Mouse (Mus musculus) olfactory bulb, adult 2 months (tissue): ENCODE results near the gene Atl3. TPM values are rescaled to one million over a fixed set of nuclear protein-coding genes. Genes with fewer than 3 reads are reported as not detected.

Source experiments
- H3K27ac ChIP-seq: fragments of 200-500 bp; 2 replicates; pipeline ENCODE4 v1.5.1; 2012; ENCODE audit warnings: low read depth, low read length; ENCODE audit not compliant: insufficient read depth
- H3K4me1 ChIP-seq: fragments of 200-500 bp; 2 replicates; pipeline ENCODE4 v1.6.1; 2012; ENCODE audit warnings: low read length; ENCODE audit not compliant: control insufficient read depth, insufficient read depth
- H3K4me3 ChIP-seq: fragments of 200-500 bp; 2 replicates; pipeline ENCODE4 v1.5.1; 2012; ENCODE audit warnings: mild to moderate bottlenecking, low read depth, low read length, moderate library complexity; ENCODE audit not compliant: insufficient read depth
- CTCF ChIP-seq: fragments of 200-500 bp; IDR thresholded peaks from 2 replicates; pipeline ENCODE4 v1.5.1; 2012; ENCODE audit warnings: low read depth, mild to moderate bottlenecking, low read length, moderate library complexity; ENCODE audit not compliant: insufficient read depth
- POLR2A ChIP-seq: fragments of 200-500 bp; IDR thresholded peaks from 2 replicates; pipeline ENCODE4 v1.6.1; 2012; ENCODE audit warnings: mild to moderate bottlenecking, low read depth, low read length, moderate library complexity; ENCODE audit not compliant: insufficient read depth
- WGBS: fragments of 180-500 bp; shearing (Covaris S2); methylation state at CpG from one replicate; pipeline ENCODE4 v1.1.7; 2018; 5-methylcytosine and 5-hydroxymethylcytosine counted together
- polyA plus RNA-seq: library from polyadenylated mRNA; stranded (reverse); fragments of >200 nt; gene quantifications from 2 replicates; pipeline ENCODE4 v1.2.4, GENCODE M21; 2012; ENCODE audit warnings: low replicate concordance; ENCODE audit not compliant: missing spikeins, insufficient read depth, insufficient read length

The Atl3 gene
- polyA plus RNA-seq, 1 experiment = not detected

- Histone ChIP-seq H3K27ac (peak overlapping the region; percentile 53; the same call in 1 of the 2 replicates), H3K4me1 (peaks cover 2% of the 10 kb centered on the region; the same call in 1 of the 2 replicates), H3K4me3 (peak overlapping the region; percentile 100)
- TF ChIP-seq CTCF (no peak), POLR2A (no peak)
- 2% methylated on average over 12 of the region's 12 CpGs for WGBS
These were observed 12.1 kb upstream of the Atl3 start for GRCm38 (mm10) chr19:7481541-7482265.

- peaks cover 2% of the 10 kb centered on the region; the same call in 1 of the 2 replicates for H3K4me1 ChIP-seq
- TF ChIP-seq CTCF = no peak
- TF ChIP-seq POLR2A = no peak
- peak overlapping the region; percentile 94 for H3K27ac ChIP-seq
- H3K4me3 ChIP-seq = peak overlapping the region; percentile 100
- 0% methylated on average over 7 of the region's 7 CpGs for WGBS
These were observed 11.6 kb upstream of the Atl3 start for GRCm38 (mm10) chr19:7482266-7482598.

GRCm38 (mm10) chr19:7482599-7483511 is 11.0 kb upstream of the Atl3 start, which contains the start of gene Rtn3:
Rtn3 (minus strand) TSS chr19:7483281.
- H3K27ac ChIP-seq = peak within 1 kb of the TSS; percentile 94
- H3K4me3 ChIP-seq = peak within 1 kb of the TSS; percentile 100
- peak; percentile 96 for TF ChIP-seq POLR2A
- no peak for TF ChIP-seq CTCF
- WGBS = under 1% methylated on average over 80 of the region's 80 CpGs
- peaks cover 2% of the 10 kb centered on the region; the same call in 1 of the 2 replicates for H3K4me1 ChIP-seq

- peak overlapping the region; percentile 80 for H3K27ac ChIP-seq
- WGBS = 0% methylated on average over 6 of the region's 6 CpGs
These were observed 10.3 kb upstream of the Atl3 start for GRCm38 (mm10) chr19:7483512-7483882.

GRCm38 (mm10) chr19:7484076-7484475 is 9.8 kb upstream of the Atl3 start:
- H3K4me1 ChIP-seq = peaks cover 2% of the 10 kb centered on the region; the same call in 1 of the 2 replicates
- no peak overlapping the region for H3K4me3 ChIP-seq
- H3K27ac ChIP-seq = peak overlapping the region; percentile 73
- 28% methylated on average over 5 of the region's 5 CpGs for WGBS
- no peak for TF ChIP-seq CTCF
- no peak for TF ChIP-seq POLR2A

More at GRCm38 (mm10) chr19:7483512-7483882, 10.3 kb upstream of the Atl3 start:
- Histone ChIP-seq H3K4me1 (peaks cover 2% of the 10 kb centered on the region; the same call in 1 of the 2 replicates), H3K4me3 (peak overlapping the region; percentile 24; the same call in 1 of the 2 replicates)
- no peak for TF ChIP-seq POLR2A
- TF ChIP-seq CTCF = no peak

GRCm38 (mm10) chr19:7487680-7488079 is 6.2 kb upstream of the Atl3 start:
- Histone ChIP-seq H3K4me3 (no peak overlapping the region), H3K4me1 (no peaks in the 10 kb centered on the region), H3K27ac (no peak overlapping the region)
- TF ChIP-seq CTCF (no peak), POLR2A (no peak)
- WGBS = 86% methylated on average over 8 of the region's 8 CpGs

GRCm38 (mm10) chr19:7491960-7492359 is 1.9 kb upstream of the Atl3 start:
- Histone ChIP-seq H3K4me1 (peaks cover 2% of the 10 kb centered on the region; the same call in 1 of the 2 replicates), H3K4me3 (no peak overlapping the region), H3K27ac (no peak overlapping the region)
- TF ChIP-seq POLR2A = no peak
- no peak for TF ChIP-seq CTCF
- whole genome bisulfite sequencing = 88% methylated on average over 6 of the region's 6 CpGs

GRCm38 (mm10) chr19:7492682-7493081 is 1.2 kb upstream of the Atl3 start:
- TF ChIP-seq POLR2A (no peak), CTCF (no peak)
- H3K4me3 ChIP-seq = no peak overlapping the region
- H3K4me1 ChIP-seq = peaks cover 2% of the 10 kb centered on the region; the same call in 1 of the 2 replicates
- no peak overlapping the region for H3K27ac ChIP-seq
- WGBS = 95% methylated on average over 2 of the region's 2 CpGs
